Mouse (Mus musculus) urinary bladder, postnatal 14 days (tissue): ENCODE results near the gene Lmntd1.

Source experiments
- DNase-seq: peaks from one replicate; pipeline ENCODE4 v3.0.0; 2021; ENCODE audit warnings: low spot score

Lmntd1 gene

DNA sequence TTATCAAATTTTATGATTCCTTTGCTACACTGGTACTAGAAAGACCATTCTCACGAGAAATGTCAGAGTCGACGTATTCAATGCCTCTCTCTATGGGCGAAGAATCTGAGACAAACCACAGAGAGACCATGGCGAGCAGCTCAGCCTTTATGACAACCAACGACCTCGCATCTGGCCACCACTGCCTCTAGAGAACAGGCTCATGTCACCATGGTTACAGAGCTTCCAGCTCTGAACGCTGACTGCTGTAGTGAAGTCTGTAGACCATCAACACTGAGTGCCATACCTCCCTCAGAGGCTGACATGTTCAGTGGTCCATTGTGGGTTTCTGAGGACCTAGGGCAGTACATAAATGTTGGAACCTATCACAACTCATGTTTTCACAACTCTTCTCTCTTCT is 180.2 kb downstream of the Lmntd1 start:
- DNase-seq: no peak

- DNase-seq: no peak
Observed at GRCm38 (mm10) chr6:145432711-145433708, 181.1 kb downstream of the Lmntd1 start.

GRCm38 (mm10) chr6:145431747-145432146 is 182.4 kb downstream of the Lmntd1 start:
- DNase-seq: no peak

- DNase-seq: no peak
Observed at GRCm38 (mm10) chr6:145427411-145427810, 186.7 kb downstream of the Lmntd1 start.

GRCm38 (mm10) chr6:145426501-145426900 is 187.6 kb downstream of the Lmntd1 start:
- no peak for DNase-seq

DNA sequence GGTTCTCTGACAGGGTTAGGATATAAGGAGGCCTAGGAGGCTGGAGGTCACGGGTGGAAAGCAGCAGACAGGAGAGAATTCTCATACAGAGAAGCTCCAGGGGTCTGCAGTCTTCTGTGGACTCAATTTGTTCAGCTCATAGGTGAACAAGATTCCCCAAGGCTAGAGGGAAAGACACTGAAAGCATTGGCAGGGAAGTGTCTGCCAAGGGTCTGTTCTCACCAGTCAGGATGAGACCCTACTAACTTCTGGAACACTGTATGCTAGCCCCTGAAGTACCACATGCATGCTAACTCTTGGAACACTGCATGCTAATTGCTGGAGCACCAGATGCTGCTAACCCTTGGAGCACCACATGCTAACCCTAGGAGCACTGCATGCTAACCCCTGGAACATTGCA is 190.0 kb downstream of the Lmntd1 start:
- no peak for DNase-seq

DNA sequence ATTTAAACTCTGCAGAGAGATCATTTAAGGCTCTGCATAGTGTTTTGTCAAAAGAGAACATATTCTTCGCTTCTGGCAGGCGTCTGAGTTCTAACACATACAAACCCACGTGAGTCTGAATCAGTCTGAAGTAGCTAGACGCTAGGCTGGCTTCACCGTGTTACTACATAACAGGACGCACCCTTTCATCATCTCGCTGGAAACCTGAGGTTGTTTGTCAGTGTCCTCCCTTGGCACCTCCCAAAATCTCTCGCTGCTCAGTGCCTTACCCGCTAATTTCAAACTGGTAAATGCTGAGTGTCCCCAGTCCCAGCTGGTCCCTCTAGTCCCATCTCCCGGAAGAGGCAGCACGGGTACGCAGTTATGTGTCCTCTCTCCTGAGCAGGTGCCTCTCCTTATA is 190.6 kb downstream of the Lmntd1 start:
- no peak for DNase-seq

- DNase-seq: no peak
Observed at GRCm38 (mm10) chr6:145421666-145422065, 192.5 kb downstream of the Lmntd1 start.

DNA sequence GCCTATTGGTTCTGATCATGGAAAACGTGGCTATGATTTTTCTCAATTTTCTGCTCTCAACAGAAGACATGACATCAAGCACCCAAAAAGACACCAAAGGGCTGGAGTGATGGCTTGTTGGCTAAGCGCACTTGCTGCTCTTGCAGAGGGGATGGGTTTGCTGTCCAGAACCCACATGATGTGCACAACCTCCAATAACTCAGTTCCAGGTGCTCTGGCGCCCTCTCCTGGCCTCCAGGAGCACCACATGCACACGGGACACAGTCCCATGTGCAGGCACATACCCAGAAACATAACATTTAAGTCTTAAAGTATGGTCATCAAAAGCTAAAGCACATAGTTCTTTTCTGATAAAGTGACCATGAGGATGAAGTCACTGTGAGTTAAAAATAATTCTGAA is 193.7 kb downstream of the Lmntd1 start:
- no peak for DNase-seq

GRCm38 (mm10) chr6:145418856-145419255 is 195.3 kb downstream of the Lmntd1 start:
- DNase-seq: no peak

GRCm38 (mm10) chr6:145417720-145418440 is 196.2 kb downstream of the Lmntd1 start:
- DNase-seq: no peak

DNA sequence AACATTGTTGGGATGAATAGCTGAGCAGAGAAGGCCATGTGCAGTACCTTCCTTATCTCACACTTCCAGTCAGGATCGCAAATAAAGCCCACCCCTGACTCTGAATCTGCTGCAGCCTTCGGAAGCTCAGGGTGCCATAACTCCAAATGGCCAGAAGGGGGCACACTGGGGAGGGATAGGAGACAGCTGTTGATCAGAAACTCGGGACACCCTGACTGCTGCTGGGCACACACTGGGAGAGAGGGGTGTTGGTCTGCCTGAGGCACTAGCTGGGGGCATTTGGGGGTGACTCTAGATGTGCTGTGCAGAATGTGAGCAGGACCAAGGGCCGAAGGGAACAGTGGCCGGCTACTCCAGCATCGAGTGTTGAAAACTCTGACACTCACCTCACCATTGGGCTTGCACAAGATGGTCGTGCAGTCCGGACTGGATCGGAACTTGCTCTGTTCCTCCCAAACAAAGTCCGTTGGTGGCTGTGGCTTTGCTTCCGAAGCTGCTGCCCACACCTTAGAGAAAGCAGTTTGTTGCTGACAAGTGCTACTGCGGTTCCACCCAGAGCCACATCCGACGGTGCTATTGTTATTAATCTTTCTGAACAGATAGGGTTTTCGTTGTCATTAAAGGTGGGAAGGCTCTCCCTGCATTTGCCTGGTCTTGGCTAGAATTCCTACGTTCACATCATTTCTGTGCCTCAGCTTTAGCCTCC is 197.0 kb downstream of the Lmntd1 start:
- peak; percentile 46 for DNase-seq

DNA sequence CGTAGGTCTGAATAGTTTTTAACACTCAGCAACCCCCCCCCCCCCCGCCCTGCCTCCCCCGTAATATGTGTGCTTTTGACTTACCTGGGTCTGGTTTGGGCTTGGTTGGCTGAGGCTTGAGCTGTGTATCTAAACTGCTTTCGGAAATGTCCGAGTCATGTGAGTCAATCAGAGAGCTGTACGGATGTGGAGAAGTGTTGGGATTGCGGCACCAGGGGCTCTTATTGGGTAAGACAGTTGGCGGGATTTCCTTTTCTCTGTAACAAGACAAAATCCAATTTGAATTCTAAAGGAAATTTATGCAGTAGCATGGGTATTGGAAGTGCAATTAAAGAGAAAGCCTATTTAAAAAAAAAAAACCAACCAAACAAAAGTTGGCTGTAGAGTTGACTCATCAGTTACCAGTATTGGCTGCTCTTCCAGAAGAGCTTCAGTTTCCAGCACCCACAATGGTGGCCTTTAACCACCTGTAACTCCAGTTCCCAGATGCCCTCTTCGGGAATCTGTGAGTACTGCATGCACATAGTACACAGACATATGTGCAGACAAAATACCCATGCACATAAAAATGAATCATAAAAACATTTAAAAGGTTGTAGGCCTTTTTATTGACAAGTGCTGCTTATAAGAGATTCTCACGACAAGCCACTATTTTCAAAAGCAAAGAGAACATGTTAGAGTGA is 209.6 kb downstream of the Lmntd1 start:
- no peak for DNase-seq

DNA sequence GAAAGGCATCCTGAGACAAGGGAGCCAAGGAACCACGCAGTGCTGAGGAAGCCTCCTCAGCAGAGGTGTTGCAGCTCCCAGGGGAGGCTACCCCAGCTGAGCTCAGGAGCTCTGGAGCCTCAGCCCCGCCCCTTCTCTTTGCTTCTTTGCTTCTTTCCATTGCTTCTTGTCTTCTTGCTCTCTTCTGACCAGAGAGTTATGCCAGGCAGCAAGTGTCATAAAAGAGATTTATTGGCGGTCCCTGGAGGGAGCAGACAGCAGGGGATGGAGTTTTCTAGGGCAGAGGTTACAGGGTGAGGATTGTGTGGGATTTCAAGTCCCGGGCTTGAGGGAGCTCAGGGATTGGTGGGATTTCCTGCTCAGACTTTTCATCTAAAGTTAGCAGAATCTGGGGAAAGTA is 213.0 kb downstream of the Lmntd1 start:
- DNase-seq: no peak

- no peak for DNase-seq
Observed at GRCm38 (mm10) chr6:145397881-145398280, 216.2 kb downstream of the Lmntd1 start.

GRCm38 (mm10) chr6:145396534-145396933 is 217.6 kb downstream of the Lmntd1 start:
- no peak for DNase-seq

- no peak for DNase-seq
Observed at GRCm38 (mm10) chr6:145390421-145390820, 223.7 kb downstream of the Lmntd1 start.

DNA sequence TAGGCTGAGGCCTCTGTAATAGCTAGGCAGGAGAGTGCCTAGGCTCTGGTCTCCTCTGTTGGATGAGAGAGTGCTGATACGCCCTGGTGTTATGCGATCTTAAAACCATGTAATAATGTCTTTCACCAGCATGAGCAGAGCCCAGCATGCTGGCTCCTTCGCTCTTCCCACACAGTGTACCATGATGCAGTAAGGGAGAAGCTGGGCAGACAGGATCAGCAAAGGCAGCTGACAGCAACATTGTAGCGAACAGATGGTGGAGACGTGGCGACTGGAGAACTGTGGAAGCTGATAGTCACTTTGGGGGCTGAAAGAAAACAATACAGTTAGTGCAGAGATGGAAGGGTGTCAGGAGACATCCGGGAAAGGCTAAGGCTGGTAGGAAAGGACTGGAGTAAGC is 224.2 kb downstream of the Lmntd1 start:
- no peak for DNase-seq

- no peak for DNase-seq
Observed at GRCm38 (mm10) chr6:145387378-145387777, 226.7 kb downstream of the Lmntd1 start.

DNA sequence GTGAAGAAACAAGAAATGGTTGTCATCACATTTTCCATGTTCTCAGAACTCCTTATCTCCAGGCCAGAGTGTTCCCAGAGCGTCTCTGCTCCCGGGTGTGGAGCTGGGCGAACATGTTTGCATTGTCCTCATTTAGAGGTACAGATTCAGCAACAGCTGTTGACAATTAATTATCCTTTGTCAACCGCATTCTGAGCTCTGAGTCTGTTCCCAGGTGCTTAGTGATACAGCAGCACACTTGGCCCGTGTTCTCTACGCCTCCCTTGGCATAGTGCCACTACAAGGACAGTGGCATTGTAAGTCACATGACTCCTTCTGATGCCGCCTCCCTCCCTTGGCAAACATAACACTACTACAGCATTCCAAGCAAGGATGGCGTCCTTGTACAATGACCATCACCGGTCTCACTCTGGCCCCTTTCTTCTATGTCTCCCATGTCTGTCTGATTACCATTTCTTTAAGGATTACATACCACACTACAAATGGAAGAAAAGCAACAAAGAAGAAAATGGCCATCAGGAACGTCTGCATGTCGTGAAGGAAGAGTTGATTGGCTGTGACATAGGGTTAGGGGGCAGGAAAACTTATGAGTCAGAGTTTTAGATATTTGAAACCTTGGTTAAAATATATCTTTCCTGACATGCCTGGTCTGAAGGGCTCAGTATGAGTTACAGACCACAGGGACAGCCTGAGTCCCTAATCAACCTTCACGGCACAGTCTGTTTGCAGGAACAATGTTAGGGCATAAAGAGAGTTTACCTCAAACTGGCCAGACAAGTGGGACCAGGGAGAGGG is 231.3 kb downstream of the Lmntd1 start:
- DNase-seq: no peak

DNA sequence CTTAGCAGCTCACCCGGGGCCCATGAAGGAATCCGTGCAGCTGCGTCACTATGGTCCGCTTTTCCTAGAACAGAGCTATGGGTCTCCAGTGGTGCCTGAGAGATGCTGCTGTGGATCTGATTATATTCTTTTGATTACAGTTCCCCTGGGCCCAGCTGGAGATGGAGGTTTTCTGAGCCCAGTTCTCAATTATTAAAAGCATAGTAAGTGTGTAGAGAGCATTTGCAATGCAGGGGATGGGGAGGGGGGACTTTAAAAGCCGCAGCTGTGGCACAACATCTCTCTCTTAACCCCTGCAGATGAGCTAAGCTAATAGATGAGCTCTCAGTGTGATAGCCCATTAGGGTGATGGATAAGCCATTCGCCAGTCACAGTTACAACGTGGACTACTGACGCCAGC is 233.2 kb downstream of the Lmntd1 start:
- no peak for DNase-seq
